Mouse (Mus musculus): ENCODE measurements around the gene Tob1. TPM values are rescaled to one million over a fixed set of nuclear protein-coding genes. Genes with fewer than 3 reads are reported as not detected.

Tob1 gene
- total RNA-seq, 4 experiments from 2014 or later = 162 to 301 (median 191) TPM

DNA sequence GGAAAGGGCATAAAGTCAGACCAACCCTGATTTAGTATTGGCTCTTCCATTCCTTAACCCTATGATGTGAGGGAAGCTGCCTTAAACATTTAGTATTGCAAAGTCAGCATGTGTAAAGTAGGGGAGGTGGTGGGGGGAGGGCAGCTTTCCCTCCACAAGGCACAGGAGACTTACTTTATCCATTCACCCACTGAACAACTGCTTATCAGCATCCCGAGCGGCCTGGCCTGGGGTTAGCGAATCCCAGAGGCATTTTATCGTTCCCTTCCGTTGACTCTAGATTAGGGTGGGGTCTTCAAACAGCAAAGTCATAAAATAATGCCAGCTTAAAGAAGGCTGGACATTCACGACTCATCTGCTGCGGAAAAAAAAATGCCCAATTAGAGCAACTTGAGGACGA, 19.0 kb downstream of the Tob1 start:
- no peak for DNase-seq

DNA sequence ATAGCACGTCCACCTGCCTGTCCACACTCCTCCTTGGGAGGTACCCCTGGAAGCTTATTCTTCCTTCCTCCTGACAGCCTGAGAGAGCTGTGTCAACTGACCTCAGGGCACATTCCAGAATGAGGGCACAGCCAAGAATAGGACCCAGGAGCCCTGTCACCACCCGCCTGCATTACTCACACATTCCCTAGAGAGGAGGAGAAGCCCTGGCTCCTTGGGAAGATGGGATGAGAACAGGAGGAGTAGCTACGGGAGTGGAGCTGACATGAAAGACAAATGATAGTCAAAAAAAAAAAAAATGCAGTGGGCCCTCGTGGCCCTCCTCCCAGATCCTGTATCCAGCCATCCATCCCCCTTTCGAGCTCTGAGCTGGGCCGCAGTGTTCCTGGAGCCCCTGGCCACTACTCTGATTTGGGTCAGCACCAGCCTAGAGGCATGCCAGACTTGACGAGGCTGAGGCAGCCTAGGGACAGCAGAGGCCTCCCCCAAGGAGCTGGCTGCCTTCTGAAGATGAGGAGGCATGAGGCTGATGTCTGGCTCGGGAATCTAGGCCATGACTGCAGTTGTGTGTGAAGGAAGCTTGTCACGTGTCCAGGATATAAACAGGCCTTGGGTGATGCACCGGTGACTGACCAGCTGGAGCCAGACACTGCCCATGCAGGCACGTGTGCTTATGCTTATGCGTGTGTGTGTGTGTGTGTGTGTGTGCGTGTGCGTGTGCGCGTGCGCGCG, 20.7 kb downstream of the Tob1 start:
- DNase-seq = no peak

DNA sequence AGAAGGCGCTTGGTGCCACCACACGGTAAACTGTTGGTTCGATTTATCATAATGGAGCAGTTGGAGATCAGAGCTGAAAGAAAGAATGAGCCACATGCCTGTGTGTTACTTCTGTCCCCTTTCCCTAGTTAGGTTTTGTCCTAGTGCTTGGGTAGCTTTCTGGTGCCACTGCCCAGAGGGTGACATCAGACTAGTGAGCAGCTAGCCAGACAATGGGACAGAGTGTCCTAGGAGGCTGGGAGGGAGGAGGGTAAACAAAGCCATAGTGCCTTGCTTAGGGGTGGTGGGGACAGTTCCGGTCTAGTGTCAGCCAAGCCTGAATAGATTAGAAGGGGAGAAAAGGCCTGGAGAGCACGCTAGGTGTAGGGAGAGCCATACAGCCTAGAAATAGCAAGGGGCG, 22.2 kb downstream of the Tob1 start:
- no peak for DNase-seq

DNA sequence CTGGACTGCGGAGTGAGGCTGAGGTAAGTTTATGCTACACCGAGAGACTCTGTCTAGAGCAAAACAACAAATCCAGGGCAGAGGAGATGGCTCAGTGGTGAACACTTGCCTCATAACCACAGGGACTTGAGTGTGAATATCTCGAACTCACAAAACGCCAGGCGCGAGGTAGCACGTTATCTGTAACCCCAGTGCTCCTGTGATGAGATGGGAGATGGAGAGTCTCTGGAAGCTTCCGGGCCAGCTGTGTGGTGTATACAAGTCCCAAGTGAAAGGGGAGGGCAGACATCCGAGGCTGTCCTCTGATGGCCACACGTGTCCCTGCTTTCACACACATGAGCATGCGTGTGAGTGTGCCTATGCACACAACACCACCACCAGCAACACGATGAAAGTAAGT, 23.1 kb downstream of the Tob1 start:
- no peak for DNase-seq

DNA sequence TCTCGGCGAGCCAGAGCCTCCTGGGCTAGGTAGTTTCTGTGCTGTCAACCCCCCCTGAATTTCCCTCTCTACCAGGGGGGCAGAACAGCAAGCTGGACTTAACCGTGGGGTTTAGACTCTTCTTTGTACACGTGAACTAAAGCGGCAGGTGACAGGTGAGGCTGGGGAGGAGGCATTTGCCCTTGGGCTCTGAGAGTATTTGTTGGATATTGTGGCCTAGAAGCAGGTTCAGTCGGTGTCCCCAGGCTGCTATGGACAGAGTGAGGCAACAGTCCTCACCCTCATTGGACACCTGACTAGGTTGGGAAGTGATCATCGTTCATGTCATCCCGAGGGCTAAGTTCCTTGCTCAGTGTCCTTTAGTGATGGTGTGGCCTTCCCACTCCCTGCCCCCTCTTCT, 23.6 kb downstream of the Tob1 start:
- no peak for DNase-seq

GRCm38 (mm10) chr11:94236074-94236473, 24.8 kb downstream of the Tob1 start:
- DNase-seq = peak; percentile 42

DNA sequence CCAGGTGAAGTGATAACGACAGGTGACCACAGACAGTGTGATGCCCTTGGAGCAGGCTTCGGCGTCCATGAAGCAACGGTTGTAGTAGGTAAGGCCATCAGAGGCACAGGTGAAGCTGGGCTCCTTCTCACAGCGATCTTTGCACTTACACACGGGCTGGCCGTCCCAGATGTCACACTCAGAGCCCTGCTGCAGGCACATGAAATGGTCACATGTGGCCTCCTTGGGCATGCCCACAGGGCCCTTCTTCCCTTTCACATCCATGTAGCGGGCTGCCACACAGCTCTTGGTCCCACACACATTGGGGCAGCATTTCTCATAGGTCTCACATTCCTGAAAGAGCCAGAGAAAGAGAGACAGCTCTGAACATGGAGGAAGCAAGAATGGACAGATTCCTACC, 27.5 kb downstream of the Tob1 start:
- no peak for DNase-seq

DNA sequence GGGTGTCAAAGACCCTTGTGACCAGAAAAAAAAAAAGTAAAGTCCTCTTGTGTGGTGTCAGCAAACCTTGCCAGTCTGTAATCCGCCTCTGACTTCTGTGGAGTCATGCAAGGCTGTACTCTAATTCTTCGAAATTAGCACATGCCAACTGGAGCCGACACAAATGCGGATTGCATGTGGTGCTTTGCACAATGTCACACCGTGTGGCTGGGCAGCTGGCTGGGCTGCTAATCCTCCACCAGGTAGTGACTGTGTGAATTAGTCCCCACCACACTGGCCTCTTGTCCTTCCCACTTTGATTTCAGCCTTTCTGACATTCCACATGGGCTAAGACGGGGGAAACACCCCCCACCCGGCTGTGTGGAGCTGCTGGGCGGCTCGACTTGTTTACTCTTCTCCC, 28.5 kb downstream of the Tob1 start:
- no peak for DNase-seq

- no peak for DNase-seq
These were observed 31.6 kb downstream of the Tob1 start for GRCm38 (mm10) chr11:94242760-94243421.

DNA sequence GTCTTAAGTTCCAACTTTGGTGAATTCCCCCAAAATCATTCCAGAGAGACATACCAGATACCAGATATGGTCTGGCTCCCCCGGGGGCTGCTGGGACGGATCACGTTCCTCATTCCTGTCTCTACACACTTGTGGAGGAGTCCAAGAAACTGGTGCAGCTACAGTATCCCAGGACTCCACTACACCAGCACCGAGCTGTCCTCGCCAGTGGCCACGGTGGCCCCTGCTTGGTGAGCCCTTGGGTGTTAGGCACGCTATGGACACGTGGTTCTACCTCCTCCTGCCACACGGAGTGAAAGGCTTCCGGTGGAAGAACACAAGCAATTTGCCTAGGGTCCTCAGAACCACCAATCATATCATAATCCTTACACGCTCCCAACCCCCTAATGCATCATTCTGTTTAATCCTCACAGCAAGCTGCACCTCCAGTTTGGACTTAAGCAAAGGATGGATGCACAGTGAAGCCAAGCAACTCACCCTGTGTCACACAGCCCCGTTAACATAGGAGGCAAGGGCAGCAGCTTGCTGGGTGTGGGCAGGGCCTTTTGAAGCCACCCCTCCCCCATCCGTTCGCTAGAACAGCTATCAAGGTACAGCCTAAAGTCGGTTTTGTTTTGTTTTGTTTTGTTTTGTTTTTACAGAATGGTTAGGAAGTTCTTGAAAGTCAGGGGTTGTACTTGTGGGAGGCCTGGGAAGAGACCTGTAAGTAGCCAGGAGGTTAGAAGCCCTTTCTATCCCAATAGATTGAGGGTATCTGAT, 32.3 kb downstream of the Tob1 start:
- DNase-seq = no peak

GRCm38 (mm10) chr11:94244385-94244784, 33.1 kb downstream of the Tob1 start:
- DNase-seq = no peak

GRCm38 (mm10) chr11:94245955-94246788, 34.9 kb downstream of the Tob1 start, which contains the start of gene Wfikkn2:
TSS of gene Wfikkn2 (minus strand) at chr11:94246005.
- no peak for DNase-seq

GRCm38 (mm10) chr11:94246789-94247061, 35.5 kb downstream of the Tob1 start:
- no peak for DNase-seq

- no peak for DNase-seq
These were observed 41.9 kb downstream of the Tob1 start for GRCm38 (mm10) chr11:94253156-94253555.

DNA sequence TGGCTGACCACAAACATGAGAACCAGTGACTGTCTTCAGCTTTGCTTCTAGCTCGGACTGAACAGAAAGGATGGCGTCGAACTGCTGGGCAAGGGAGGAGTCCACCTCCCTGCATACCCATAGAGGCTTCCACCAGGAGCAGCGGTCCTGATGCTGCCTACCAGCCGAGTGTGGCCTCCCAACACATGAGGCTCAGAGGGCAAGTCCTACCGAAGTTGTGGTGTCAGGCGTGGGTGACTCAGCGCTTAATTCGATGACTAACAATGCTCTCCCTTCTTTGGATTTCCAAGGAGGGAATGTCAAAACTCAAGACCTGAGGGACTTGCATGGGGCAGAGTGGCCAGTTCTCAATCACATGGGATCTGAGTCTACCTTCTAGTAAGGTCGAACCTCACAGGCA, 42.4 kb downstream of the Tob1 start:
- no peak for DNase-seq

- no peak for DNase-seq
These were observed 44.5 kb downstream of the Tob1 start for GRCm38 (mm10) chr11:94255733-94256132.

GRCm38 (mm10) chr11:94257987-94258386, 46.7 kb downstream of the Tob1 start:
- DNase-seq = no peak

- no peak for DNase-seq
These were observed 48.6 kb downstream of the Tob1 start for GRCm38 (mm10) chr11:94259814-94260213.

GRCm38 (mm10) chr11:94261585-94262370, 50.5 kb downstream of the Tob1 start:
- DNase-seq = no peak
